Mouse (Mus musculus) heart, postnatal 0 days (tissue): ENCODE data around the gene Sult1a1. TPM values are rescaled to one million over a fixed set of nuclear protein-coding genes. Genes with fewer than 3 reads are reported as not detected.
"Not testable (repeated sequence)": the region's sequence is repeated elsewhere in the genome, so short reads cannot be mapped to it uniquely, and the experiment has no call there.

Experiments
- ATAC-seq: fragments of 200-750 bp; cut with Nextera tagmentation; 2 replicates; pipeline ENCODE4 v1.8.0; 2017; ENCODE audit warnings: low read depth, moderate number of reproducible peaks, moderate library complexity; ENCODE audit not compliant: insufficient read depth
- DNase-seq: peaks from one replicate; pipeline ENCODE4 v3.0.0-alpha.2; 2016; ENCODE audit warnings: low spot score
- H3K27ac ChIP-seq: fragments of 300-500 bp; sonication (generic); 2 replicates; pipeline ENCODE4 v1.5.1; 2014; ENCODE audit warnings: low read depth, mild to moderate bottlenecking
- H3K27me3 ChIP-seq: fragments of 300-500 bp; sonication (generic); 2 replicates; pipeline ENCODE4 v1.6.1; 2014; ENCODE audit warnings: low read length, mixed read lengths; ENCODE audit not compliant: control insufficient read depth, insufficient read depth
- H3K36me3 ChIP-seq: fragments of 300-500 bp; sonication (generic); replicated peaks from 2 replicates; pipeline ENCODE4 v1.6.1; 2014; ENCODE audit warnings: low read length, mixed read lengths; ENCODE audit not compliant: control insufficient read depth, insufficient read depth
- H3K4me1 ChIP-seq: fragments of 300-500 bp; sonication (generic); 2 replicates; pipeline ENCODE4 v1.6.1; 2014; ENCODE audit warnings: antibody characterized with exemption; ENCODE audit not compliant: control insufficient read depth, insufficient read depth
- H3K4me2 ChIP-seq: fragments of 300-500 bp; sonication (generic); 2 replicates; pipeline ENCODE4 v1.6.1; 2014; ENCODE audit warnings: low read depth, mild to moderate bottlenecking, low read length, moderate library complexity
- H3K4me3 ChIP-seq: fragments of 300-500 bp; sonication (generic); 2 replicates; pipeline ENCODE4 v1.5.1; 2014; ENCODE audit warnings: low read depth, low read length
- H3K9ac ChIP-seq: fragments of 300-500 bp; sonication (generic); replicated peaks from 2 replicates; pipeline ENCODE4 v1.6.1; 2014; ENCODE audit warnings: low read depth, low read length, mixed read lengths
- H3K9me3 ChIP-seq: fragments of 300-500 bp; sonication (generic); replicated peaks from 2 replicates; pipeline ENCODE4 v1.6.1; 2016; ENCODE audit warnings: low read length; ENCODE audit not compliant: control insufficient read depth
- CTCF ChIP-seq: IDR thresholded peaks from 2 replicates; pipeline ENCODE4 v1.5.1; 2016; ENCODE audit warnings: antibody characterized with exemption, control low read depth, low read depth
- EP300 ChIP-seq: IDR thresholded peaks from 2 replicates; pipeline ENCODE4 v1.6.1; 2016; ENCODE audit warnings: antibody characterized with exemption, low read depth
- WGBS: fragments of 180-500 bp; shearing (Covaris S2); extraction: QIAGEN DNeasy Blood & Tissue Kit; methylation state at CpG from one replicate; pipeline ENCODE4 v1.1.7; 2014; 5-methylcytosine and 5-hydroxymethylcytosine counted together
- polyA plus RNA-seq: library from polyadenylated mRNA; unstranded; fragments of >200 nt; fragmentation: Nextera tagmentation; extraction: Ambion mirVana; gene quantifications from 2 replicates; pipeline ENCODE4 v1.2.1, GENCODE M21; 2015
- total RNA-seq: library from RNA; depleted of rRNA; stranded (reverse); fragments of >200 nt; gene quantifications from 2 replicates; pipeline ENCODE4 v1.2.3, GENCODE M21; 2014; ENCODE audit warnings: low replicate concordance

The Sult1a1 gene
- total and polyA plus RNA-seq, 2 experiments from 2014 or later, result 24.8 to 64.2 TPM

DNA sequence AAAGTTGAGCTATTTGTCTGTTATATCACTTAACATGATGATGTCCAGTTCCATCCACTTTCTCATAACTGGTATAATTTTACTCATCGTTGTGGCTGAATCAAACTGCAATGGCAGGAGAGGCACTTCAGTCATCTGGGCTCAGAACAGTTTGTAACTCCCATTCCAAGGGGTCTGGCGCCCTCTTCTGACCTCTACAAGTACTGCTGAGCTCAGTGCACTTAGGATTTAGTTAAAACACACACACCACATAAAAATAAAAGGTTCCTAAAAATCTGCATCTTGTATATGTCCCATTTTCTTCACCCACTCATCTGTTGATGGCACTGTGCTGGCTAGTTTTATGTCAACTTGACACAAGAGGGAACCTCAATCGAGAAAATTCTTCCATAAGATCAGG, 17.0 kb upstream of the Sult1a1 start:
- Histone ChIP-seq H3K9ac (no peak overlapping the region), H3K9me3 (no peaks in the 10 kb centered on the region), H3K4me2 (no peak overlapping the region), H3K27me3 (no peaks in the 10 kb centered on the region), H3K27ac (no peak overlapping the region), H3K4me1 (peaks cover 14% of the 10 kb centered on the region; the same call in 1 of the 2 replicates), H3K36me3 (peaks cover 16% of the 10 kb centered on the region), H3K4me3 (no peak overlapping the region)
- no peak for TF ChIP-seq EP300
- TF ChIP-seq CTCF, result peak; percentile 92
- DNase-seq, result peak; percentile 70
- ATAC-seq, result no peak
- 23% methylated on average over 3 of the region's 3 CpGs for WGBS

GRCm38 (mm10) chr7:126692426-126692825, 16.2 kb upstream of the Sult1a1 start:
- no peak for ATAC-seq
- WGBS, result 91% methylated on average over 26 of the region's 26 CpGs
- no peak overlapping the region for H3K27ac ChIP-seq

GRCm38 (mm10) chr7:126691676-126692075, 15.4 kb upstream of the Sult1a1 start:
- Histone ChIP-seq H3K9me3 (no peaks in the 10 kb centered on the region), H3K9ac (no peak overlapping the region), H3K27ac (no peak overlapping the region), H3K4me3 (no peak overlapping the region), H3K27me3 (no peaks in the 10 kb centered on the region), H3K36me3 (peaks cover 16% of the 10 kb centered on the region), H3K4me2 (no peak overlapping the region), H3K4me1 (peaks cover 11% of the 10 kb centered on the region; the same call in 1 of the 2 replicates)
- 85% methylated on average over 4 of the region's 5 CpGs for WGBS
- DNase-seq (no peak), ATAC-seq (no peak)
- TF ChIP-seq EP300 (no peak), CTCF (no peak)

More at GRCm38 (mm10) chr7:126692426-126692825, 16.2 kb upstream of the Sult1a1 start:
- peaks cover 16% of the 10 kb centered on the region for H3K36me3 ChIP-seq
- H3K9me3 ChIP-seq, result no peaks in the 10 kb centered on the region
- DNase-seq, result no peak
- H3K9ac ChIP-seq, result no peak overlapping the region
- H3K4me1 ChIP-seq, result peaks cover 14% of the 10 kb centered on the region; the same call in 1 of the 2 replicates
- no peak overlapping the region for H3K4me2 ChIP-seq
- TF ChIP-seq CTCF (no peak), EP300 (no peak)
- H3K27me3 ChIP-seq, result no peaks in the 10 kb centered on the region
- H3K4me3 ChIP-seq, result no peak overlapping the region

DNA sequence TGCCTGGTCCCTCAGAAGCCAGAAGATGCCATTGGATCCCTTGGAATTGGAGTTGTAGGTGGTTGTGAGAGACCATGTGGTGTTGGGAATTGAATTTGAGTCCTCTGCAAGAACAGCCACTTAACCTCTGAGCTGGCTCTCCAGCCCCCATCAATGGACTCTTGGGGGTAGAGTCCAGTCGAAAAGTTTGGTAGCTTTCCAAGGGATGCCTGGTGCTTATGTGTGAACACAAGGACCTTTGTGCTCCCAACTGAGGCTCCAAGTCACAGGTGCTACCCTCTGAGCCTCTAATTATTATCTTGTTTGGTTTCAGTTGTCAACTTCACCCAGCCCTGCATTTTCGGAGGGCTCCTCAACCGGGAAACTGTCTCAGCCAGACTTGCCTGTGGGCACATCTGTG, 14.5 kb upstream of the Sult1a1 start:
- DNase-seq (no peak), ATAC-seq (no peak)
- WGBS, result 86% methylated on average over 3 of the region's 3 CpGs
- H3K4me1 ChIP-seq, result peaks cover 6% of the 10 kb centered on the region; the same call in 1 of the 2 replicates
- H3K27ac ChIP-seq, result no peak overlapping the region
- H3K9ac ChIP-seq, result no peak overlapping the region
- no peak for TF ChIP-seq EP300
- no peak for TF ChIP-seq CTCF
- no peaks in the 10 kb centered on the region for H3K27me3 ChIP-seq
- H3K4me3 ChIP-seq, result no peak overlapping the region
- H3K4me2 ChIP-seq, result no peak overlapping the region
- peaks cover 16% of the 10 kb centered on the region for H3K36me3 ChIP-seq
- no peaks in the 10 kb centered on the region for H3K9me3 ChIP-seq

DNA sequence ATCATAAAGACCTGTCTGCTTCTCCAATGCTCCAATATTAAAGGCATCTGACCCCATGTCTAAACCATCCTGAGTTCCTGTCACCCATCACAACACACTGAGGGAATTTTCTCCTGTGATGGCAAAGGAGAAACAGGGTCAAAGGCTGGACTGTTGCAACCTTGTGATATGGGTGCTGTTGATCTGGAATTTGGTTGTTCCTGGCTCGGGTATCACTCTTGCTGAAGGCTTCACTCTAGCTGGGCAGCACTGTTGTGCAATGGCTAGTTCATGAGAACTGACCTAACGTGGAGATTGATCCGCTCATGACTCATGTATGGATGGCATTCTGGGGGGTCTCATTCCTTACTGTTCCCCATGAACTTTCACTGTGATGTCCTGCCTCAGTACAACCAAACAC, 12.8 kb upstream of the Sult1a1 start:
- TF ChIP-seq CTCF (no peak), EP300 (no peak)
- peaks cover 16% of the 10 kb centered on the region for H3K36me3 ChIP-seq
- H3K4me1 ChIP-seq, result no peaks in the 10 kb centered on the region
- 79% methylated on average over 3 of the region's 3 CpGs for WGBS
- no peak overlapping the region for H3K4me2 ChIP-seq
- ATAC-seq (no peak), DNase-seq (no peak)
- H3K27me3 ChIP-seq, result no peaks in the 10 kb centered on the region
- no peak overlapping the region for H3K27ac ChIP-seq
- H3K9ac ChIP-seq, result no peak overlapping the region
- no peak overlapping the region for H3K4me3 ChIP-seq
- no peaks in the 10 kb centered on the region for H3K9me3 ChIP-seq

GRCm38 (mm10) chr7:126688156-126688555, 11.9 kb upstream of the Sult1a1 start:
- not testable (repeated sequence) for DNase-seq, H3K4me3 ChIP-seq, H3K27ac ChIP-seq, H3K4me1 ChIP-seq, H3K9ac ChIP-seq, H3K9me3 ChIP-seq, H3K27me3 ChIP-seq, H3K4me2 ChIP-seq, ATAC-seq
- H3K36me3 ChIP-seq, result peaks cover 16% of the 10 kb centered on the region
- 78% methylated on average over 4 of the region's 4 CpGs for WGBS
